Mouse (Mus musculus): Measurements from ENCODE around the gene Btbd9. TPM values are rescaled to one million over a fixed set of nuclear protein-coding genes. Genes with fewer than 3 reads are reported as not detected.

Btbd9 gene
- polyA plus RNA-seq, 1 experiment: 21.0 TPM

DNA sequence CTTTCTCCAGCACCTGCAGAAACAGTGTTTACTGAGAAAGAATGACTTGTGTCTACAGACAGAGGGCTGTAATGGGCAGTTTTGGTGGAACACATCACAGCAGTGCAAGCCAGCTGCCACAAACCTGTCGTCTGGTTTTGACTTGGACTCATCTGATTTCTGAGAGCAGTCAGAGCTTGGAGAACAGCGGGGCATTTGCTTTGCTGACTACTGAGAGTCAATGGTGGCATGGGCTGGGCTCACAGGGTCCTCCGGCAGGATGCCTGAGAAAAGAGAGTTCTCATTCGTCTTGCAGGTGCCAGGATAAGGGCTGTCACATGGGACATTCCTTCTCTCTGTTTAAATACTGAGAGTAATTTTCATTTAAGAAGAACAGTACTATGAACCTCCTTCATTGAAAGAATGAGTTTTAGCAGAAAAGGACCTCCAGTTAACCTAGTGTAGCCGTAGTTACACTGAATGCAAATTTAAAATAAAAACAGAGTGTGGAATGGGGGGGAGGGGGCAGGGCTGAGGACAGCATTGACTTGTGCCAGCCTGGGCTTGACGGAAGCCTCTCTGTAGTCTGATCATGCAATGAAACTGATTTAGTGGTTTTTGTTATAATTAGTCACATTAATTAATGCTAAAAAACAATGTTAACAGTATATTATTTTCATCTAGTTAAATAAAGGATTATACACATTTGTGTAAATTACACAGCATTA is 122.0 kb downstream of the Btbd9 start:
- WGBS: 89% methylated on average over 6 of the region's 6 CpGs
- no peaks in the 10 kb centered on the region for H3K4me1 ChIP-seq (ENCODE audit: control insufficient read depth, insufficient read depth, low read length)
- TF ChIP-seq CTCF (IDR thresholded peaks at IDR 0.05; ENCODE audit: control insufficient read depth, insufficient read depth, low read length): no peak
- TF ChIP-seq POLR2A (IDR thresholded peaks at IDR 0.05; ENCODE audit: borderline replicate concordance, control insufficient read depth, low read depth, low read length): no peak

DNA sequence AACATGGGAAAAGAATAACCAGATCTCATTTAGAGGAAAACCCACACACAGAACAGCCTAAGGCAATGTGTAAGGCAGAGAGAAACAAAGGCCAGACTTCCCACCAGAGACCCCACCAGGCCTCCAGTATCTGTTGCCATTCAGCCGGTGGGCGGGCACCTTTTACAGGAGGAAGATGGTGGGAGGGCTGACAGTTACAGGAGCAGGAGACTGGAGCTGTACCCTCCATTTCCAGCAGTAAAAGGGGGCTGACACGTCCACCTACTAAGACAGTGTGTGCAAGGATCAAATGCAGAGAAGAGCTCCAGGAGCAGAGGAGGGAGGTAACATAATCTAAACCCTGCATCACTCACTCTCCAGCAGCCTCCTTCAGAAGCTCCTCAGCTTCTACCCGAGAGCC is 123.0 kb downstream of the Btbd9 start:
- TF ChIP-seq POLR2A (IDR thresholded peaks at IDR 0.05; ENCODE audit: borderline replicate concordance, control insufficient read depth, low read depth, low read length): no peak
- no peak for TF ChIP-seq CTCF (IDR thresholded peaks at IDR 0.05; ENCODE audit: control insufficient read depth, insufficient read depth, low read length)
- Histone ChIP-seq H3K4me3 (replicated peaks; ENCODE audit: control insufficient read depth, low read depth, low read length) (no peak overlapping the region), H3K27ac (ENCODE audit: control insufficient read depth, insufficient read depth, low read depth, low read length, poor library complexity) (no peak overlapping the region), H3K4me1 (ENCODE audit: control insufficient read depth, insufficient read depth, low read length) (no peaks in the 10 kb centered on the region)
- WGBS: 85% methylated on average over 4 of the region's 4 CpGs

More for the DNA sequence above, 122.0 kb downstream of the Btbd9 start:
- Histone ChIP-seq H3K27ac (ENCODE audit: control insufficient read depth, insufficient read depth, low read depth, low read length, poor library complexity) (no peak overlapping the region), H3K4me3 (replicated peaks; ENCODE audit: control insufficient read depth, low read depth, low read length) (no peak overlapping the region)

DNA sequence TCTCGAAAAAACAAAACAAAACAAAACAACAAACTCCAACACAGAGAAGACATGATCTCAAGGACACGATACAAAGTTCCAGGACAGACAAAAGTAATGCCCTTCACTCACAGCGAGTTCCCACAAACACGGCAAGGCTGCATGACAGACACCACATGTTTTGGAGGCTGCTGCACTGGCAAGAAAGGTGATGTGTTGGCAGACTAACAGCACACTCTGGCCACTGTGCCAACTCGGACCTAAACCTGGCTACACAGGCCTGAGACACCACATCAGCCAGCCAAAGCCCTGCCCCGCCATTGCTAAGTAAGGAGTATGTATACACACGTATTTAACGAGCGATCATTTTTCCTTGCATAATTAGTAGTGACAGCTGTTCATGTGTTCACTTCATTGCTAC is 123.9 kb downstream of the Btbd9 start:
- 88% methylated on average over 9 of the region's 9 CpGs for whole genome bisulfite sequencing

DNA sequence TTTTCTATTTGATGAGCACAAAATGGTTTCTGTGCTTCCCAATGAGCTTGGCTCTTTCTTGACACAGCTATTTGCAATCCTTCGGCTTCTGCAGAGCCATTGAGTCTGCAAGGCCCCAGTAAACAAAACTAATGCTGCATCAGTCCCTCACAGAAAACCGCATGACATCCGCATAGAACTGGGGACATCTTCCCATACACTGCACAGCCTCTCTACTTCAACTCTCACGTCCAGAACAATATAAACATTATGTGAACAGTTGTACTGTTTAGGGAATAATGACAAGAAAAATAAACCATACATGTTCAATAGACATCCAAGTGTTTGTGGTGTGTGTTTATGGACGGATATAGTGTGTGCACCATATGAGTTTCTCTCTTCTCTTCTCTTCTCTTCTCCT is 127.7 kb downstream of the Btbd9 start:
- H3K4me1 ChIP-seq (ENCODE audit: control insufficient read depth, insufficient read depth, low read length): no peaks in the 10 kb centered on the region
- no peak for TF ChIP-seq CTCF (IDR thresholded peaks at IDR 0.05; ENCODE audit: control insufficient read depth, insufficient read depth, low read length)
- TF ChIP-seq POLR2A (IDR thresholded peaks at IDR 0.05; ENCODE audit: borderline replicate concordance, control insufficient read depth, low read depth, low read length): no peak
- no peak overlapping the region for H3K4me3 ChIP-seq (replicated peaks; ENCODE audit: control insufficient read depth, low read depth, low read length)
- H3K27ac ChIP-seq (ENCODE audit: control insufficient read depth, insufficient read depth, low read depth, low read length, poor library complexity): no peak overlapping the region
- WGBS: 80% methylated on average over 5 of the region's 5 CpGs

More for the DNA sequence above, 123.9 kb downstream of the Btbd9 start:
- Histone ChIP-seq H3K4me1 (ENCODE audit: control insufficient read depth, insufficient read depth, low read length) (no peaks in the 10 kb centered on the region), H3K4me3 (replicated peaks; ENCODE audit: control insufficient read depth, low read depth, low read length) (no peak overlapping the region), H3K27ac (ENCODE audit: control insufficient read depth, insufficient read depth, low read depth, low read length, poor library complexity) (no peak overlapping the region)
- no peak for TF ChIP-seq CTCF (IDR thresholded peaks at IDR 0.05; ENCODE audit: control insufficient read depth, insufficient read depth, low read length)
- TF ChIP-seq POLR2A (IDR thresholded peaks at IDR 0.05; ENCODE audit: borderline replicate concordance, control insufficient read depth, low read depth, low read length): no peak

DNA sequence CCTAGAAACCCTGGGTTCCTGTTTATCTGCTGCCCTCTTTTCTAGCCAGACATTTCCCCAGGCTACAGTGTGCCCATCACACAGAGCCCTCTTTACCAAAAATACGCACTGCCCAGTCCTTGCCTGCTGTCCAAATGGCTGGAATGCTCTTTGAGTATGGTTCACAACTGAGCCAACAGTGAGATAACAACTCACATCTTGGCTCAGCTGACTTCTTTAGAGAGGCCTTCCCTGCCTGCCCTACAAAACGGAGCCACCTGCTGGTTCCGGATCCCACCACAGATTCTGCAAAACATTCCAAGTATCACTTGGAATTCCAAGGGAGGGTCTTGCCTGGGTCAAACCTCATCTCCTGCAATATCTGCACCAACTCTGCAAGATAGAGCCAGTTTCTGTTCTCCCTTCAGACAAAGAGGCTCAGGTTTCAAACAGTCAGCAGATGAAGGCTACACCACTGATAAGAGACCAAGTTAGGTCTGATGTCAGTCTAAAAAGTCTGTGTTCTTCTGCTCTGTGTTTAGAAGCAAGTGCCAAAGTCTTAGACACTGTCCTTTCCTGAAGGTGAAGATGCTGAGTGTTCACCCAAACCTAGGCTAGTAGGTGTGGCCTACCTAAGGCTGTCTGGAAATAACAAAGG is 130.4 kb downstream of the Btbd9 start:
- Histone ChIP-seq H3K4me1 (ENCODE audit: control insufficient read depth, insufficient read depth, low read length) (no peaks in the 10 kb centered on the region), H3K4me3 (replicated peaks; ENCODE audit: control insufficient read depth, low read depth, low read length) (no peak overlapping the region), H3K27ac (ENCODE audit: control insufficient read depth, insufficient read depth, low read depth, low read length, poor library complexity) (no peak overlapping the region)
- TF ChIP-seq CTCF (IDR thresholded peaks at IDR 0.05; ENCODE audit: control insufficient read depth, insufficient read depth, low read length): no peak
- no peak for TF ChIP-seq POLR2A (IDR thresholded peaks at IDR 0.05; ENCODE audit: borderline replicate concordance, control insufficient read depth, low read depth, low read length)
- 88% methylated on average over 3 of the region's 3 CpGs for WGBS

DNA sequence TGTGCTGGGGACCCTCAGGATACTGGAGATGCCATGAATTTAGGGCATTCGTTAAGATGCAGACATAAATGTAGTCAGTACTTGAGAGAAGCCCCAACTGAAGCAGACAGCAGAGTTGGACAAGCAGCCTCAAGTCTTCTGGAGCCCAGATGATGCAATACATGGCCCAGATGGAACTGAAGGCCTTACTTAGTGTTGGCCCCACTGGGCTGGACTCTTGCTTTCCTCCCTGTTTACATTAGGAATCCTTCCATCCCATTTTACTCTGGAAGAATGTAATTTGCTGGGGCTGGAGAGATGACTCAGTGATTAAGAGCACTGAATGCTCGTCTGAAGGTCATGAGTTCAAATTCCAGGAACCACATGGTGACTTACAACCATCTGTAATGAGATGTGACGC is 136.6 kb downstream of the Btbd9 start:
- H3K4me1 ChIP-seq (ENCODE audit: control insufficient read depth, insufficient read depth, low read length): no peaks in the 10 kb centered on the region

DNA sequence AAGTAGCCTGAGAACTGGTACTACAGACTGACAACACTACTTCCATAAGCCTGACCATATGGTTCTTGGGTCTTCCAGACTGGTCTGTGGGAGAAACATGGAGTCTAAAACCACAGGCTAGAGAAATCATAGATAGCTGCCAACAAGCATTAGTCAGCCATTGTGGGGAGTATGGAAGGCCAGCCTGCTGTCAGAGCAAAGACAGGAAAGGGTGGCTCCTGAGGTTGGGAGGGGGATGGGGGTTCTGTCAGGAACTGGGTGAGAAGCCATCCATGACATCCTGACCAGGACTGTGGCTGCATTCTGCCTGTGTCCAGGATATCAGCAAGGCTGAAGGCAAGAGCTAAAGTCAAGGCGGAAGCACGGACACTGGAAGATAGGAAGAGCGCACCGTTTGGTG is 137.5 kb downstream of the Btbd9 start:
- TF ChIP-seq CTCF (IDR thresholded peaks at IDR 0.05; ENCODE audit: control insufficient read depth, insufficient read depth, low read length) (no peak), POLR2A (IDR thresholded peaks at IDR 0.05; ENCODE audit: borderline replicate concordance, control insufficient read depth, low read depth, low read length) (no peak)
- Histone ChIP-seq H3K4me3 (replicated peaks; ENCODE audit: control insufficient read depth, low read depth, low read length) (no peak overlapping the region), H3K27ac (ENCODE audit: control insufficient read depth, insufficient read depth, low read depth, low read length, poor library complexity) (no peak overlapping the region), H3K4me1 (ENCODE audit: control insufficient read depth, insufficient read depth, low read length) (no peaks in the 10 kb centered on the region)
- WGBS: 71% methylated on average over 4 of the region's 4 CpGs

More for the DNA sequence above, 136.6 kb downstream of the Btbd9 start:
- TF ChIP-seq CTCF (IDR thresholded peaks at IDR 0.05; ENCODE audit: control insufficient read depth, insufficient read depth, low read length) (no peak), POLR2A (IDR thresholded peaks at IDR 0.05; ENCODE audit: borderline replicate concordance, control insufficient read depth, low read depth, low read length) (no peak)
- 77% methylated on average over 3 of the region's 3 CpGs for WGBS
- H3K4me3 ChIP-seq (replicated peaks; ENCODE audit: control insufficient read depth, low read depth, low read length): no peak overlapping the region
- H3K27ac ChIP-seq (ENCODE audit: control insufficient read depth, insufficient read depth, low read depth, low read length, poor library complexity): no peak overlapping the region

DNA sequence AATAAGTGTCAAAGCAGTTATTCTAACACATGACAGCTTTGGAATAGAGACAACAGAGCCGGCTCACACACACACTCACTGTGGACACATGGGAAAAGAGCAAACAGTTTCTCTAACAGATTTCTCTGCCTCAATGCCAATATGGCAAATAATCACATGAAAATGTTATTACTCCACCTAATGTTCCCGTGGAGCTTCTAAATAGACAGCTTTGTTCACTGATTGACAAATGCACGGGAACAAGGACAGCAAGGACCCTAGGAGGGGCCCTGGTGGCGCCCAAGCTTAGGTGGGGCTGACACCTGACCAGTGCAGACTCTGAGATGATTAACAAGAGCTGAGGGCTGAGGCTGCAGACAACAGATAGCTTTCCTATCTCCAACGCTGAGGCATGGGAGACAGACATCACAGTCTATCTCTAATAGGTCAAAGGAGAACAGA is 140.2 kb downstream of the Btbd9 start:
- 76% methylated on average over 5 of the region's 5 CpGs for WGBS
- H3K27ac ChIP-seq (ENCODE audit: control insufficient read depth, insufficient read depth, low read depth, low read length, poor library complexity): no peak overlapping the region
- H3K4me1 ChIP-seq (ENCODE audit: control insufficient read depth, insufficient read depth, low read length): no peaks in the 10 kb centered on the region
- TF ChIP-seq POLR2A (IDR thresholded peaks at IDR 0.05; ENCODE audit: borderline replicate concordance, control insufficient read depth, low read depth, low read length) (no peak), CTCF (IDR thresholded peaks at IDR 0.05; ENCODE audit: control insufficient read depth, insufficient read depth, low read length) (no peak)
- H3K4me3 ChIP-seq (replicated peaks; ENCODE audit: control insufficient read depth, low read depth, low read length): no peak overlapping the region
